Mouse (Mus musculus) frontal cortex, postnatal 25 days (tissue): Measurements from ENCODE around the gene Guca2b.

ENCODE experiments used
- DNase-seq, 2 experiments: peaks; one replicate each; pipeline ENCODE4 v3.0.0; 2022; ENCODE audit warnings: low spot score in 2 of 2

Gene Guca2b

DNA sequence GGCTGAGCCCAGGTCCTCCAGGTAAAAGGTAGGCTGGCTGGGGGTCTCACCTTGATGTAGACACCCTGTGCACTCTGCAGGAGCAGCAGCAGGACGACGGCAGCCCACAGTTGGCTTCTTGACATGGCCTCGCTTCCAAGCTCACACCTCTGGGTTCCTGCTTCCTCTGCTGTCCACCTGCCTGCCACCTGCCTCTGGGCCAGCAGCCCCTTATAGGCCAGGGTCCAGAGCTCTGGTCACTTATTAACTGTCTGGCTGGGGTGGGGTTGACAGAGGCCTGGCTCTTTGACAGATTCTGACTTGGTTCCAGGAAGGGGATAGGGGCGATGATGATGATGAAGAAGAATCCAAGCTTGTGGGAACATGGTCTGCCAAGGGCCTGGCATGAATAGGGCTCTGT is at the start of gene Guca2b:
TSS of gene Guca2b (minus strand) at position 224 of the 400 bp plus-strand sequence.
- no peak for DNase-seq

DNA sequence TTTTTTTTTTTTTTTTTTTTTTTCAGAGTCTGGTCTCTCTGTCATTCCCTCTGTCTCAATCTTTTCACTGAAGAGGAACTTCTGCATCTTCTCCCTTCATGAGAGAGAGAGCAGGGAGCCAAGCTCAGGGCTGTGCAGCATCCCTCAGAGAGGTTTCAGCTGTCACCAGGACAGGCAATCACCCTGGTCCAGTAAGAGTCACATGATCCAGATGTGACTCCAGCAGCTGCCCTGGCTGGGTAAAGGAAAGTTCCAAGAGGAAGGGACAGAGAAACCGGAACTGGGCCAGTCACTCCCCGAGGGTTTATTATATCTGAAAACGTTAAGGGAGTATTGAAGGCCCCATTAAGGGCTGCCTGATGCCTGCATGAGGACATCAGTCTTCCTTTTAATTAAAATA is 49.0 kb upstream of the Guca2b start:
- no peak for DNase-seq

DNA sequence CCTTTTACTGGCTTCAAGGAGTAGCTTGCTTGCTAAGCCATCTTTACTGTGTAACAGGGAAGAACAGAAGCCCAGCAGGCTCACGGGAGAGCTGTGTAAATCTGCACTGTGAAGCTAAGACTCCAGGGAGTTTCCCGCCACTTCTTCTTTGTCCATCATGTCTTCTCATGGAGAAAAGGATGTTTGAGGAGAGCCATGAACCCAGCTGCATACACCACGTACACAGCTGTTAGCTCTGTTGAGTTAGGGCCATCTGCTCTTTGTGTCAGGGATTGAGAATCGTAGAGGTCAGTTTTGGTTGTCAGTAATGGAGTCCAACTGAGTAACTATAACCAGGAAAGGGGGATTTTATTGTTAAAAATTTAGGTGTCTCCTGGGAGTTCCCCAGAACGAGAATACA is 48.6 kb upstream of the Guca2b start:
- no peak for DNase-seq

DNA sequence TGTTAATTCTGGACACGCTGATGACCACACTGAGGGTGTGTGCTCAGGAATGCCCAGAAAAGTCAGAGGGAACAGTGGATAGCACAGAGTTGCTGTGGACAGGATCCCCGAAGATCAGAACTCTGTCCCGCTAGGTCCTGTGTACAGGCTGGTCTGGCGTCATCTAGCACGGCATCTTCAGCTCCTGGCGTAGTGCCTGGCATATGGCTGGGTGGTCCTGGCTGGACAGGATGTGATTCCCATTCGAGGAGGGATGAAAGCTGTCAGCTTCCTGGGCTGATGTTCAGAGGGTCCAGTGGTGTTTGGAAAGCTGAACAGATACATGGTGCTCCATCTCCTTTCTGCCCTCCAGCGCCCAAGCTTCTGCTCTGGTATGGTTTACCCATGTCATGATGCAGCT is 45.2 kb upstream of the Guca2b start:
- DNase-seq: no peak

DNA sequence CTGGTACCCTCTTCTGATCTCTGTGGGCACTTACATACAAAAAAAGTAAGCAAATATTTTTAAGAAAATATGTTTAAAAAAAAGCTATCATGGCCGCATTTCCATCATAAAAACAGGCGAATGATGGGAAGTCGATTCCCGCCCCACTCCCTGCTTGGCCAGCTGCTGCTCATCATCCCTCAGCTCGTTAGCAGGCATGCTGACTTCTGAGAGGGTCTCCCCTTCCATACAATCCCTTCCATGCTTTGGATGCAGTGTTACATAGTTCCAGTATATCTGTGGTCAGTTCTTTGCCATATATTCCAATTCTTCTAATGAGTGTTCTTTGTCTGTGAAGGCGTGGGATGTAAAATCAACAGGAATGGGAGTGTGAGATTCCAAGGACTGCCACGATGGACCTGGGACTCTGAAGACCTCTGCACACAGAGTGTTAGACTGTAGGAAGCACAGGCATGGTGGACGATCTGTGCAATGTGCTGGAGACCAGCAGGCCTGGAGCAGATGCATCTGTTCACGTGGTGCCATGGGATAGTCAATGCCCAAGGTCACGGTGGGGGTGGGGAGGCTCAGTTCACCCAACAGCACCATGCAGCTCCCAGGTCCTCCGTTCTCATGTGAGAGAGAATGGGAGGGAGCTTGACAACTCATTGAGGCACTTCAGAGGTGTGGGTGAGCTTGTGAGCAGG is 42.7 kb upstream of the Guca2b start:
- DNase-seq: no peak

GRCm38 (mm10) chr4:119698339-119698738 is 39.6 kb upstream of the Guca2b start:
- no peak for DNase-seq

DNA sequence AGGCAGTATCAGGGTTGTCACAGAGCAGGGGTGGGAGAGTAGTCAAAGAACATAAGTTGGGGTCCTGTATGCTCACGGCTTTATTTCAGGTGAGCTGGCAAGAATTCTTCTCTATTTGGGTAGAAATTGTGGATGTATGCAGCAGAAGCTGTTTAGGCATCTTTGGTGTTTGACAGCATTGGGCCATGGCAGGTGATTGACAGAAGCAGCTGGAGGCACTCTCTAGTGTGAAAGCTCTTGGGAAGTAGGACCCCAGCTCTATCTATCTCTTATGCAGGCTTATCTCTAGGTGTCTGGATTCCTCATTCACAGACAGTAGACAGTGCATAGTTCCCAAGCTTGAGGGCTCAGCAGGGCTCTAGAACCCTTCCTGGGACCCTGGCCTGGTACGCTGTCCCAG is 27.0 kb upstream of the Guca2b start:
- no peak for DNase-seq

DNA sequence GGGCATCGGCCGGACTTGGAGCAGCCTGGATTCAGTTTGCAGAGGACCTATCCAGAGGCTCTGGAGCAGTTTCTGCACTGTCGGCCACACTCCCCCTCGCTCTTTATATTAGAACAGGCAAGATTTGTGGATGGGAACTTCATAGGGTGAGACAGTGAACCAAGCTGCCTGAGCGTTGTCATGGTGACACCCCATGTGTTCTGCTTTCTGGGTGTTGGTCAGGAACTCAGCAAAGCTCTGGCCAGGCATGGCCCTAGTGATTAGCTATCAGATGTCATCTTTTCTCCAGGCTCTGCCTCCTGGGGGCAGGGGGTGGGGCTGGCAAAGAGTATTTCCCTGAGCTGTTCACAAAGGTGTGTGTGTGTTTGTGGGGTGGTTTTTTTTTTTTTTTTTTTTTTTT is 23.8 kb upstream of the Guca2b start:
- no peak for DNase-seq

GRCm38 (mm10) chr4:119672685-119673084 is 13.9 kb upstream of the Guca2b start:
- no peak for DNase-seq

DNA sequence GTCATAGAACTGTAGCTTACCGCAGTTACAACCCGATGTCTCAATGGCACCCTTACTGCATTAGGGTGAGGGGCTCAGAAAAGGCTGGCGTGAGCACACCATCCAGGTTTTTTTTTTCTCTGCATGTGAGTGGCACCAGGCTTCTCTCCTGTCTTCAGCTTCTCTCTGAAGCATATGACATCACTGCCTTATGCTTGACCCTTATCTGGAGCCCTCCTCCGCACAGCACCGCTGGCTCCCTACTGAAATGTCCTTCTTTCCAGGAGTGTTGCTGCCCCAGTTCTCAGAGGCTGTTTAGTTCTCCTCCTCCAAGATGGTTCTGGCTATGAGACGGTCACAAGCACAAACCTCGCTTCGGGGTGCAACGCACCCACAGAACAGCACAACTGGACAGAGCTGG is 12.4 kb upstream of the Guca2b start:
- no peak for DNase-seq

DNA sequence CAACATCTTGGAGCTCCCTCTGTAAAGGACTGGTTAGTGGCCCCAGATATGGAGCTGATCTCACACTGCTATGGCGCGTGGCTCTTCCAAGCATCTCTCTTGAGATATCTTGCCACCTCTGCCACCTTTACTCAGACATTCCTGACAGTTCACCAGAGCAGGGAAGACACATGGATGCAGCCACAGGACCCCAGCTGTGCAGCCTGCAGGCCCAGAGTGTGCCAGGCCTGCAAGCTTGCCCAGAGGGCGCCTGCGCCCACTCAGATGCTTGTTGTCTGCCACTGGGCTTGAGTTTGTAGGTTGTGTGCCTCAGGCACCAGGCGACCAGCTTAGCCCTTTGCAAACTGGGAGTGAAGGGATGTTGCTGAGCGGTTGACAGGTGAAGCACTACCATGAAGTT is 12.0 kb upstream of the Guca2b start:
- DNase-seq: no peak

DNA sequence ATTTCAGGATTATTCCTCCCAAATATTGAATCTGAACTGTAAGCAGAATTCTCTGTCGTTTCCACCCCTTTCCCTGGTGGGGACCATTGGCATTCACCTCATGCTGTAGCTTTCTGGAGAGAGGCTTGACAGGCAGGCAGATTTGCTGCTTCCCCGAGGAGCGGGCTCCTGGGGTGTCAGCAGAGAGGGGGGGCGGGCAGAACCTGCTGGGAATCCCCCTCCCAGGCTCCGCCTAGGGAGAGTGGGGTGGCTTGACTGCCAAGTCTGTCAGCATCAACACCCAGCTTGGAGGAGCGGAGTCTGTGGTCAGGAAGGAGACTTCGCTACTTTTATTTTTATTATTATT is 11.4 kb upstream of the Guca2b start:
- DNase-seq: no peak

DNA sequence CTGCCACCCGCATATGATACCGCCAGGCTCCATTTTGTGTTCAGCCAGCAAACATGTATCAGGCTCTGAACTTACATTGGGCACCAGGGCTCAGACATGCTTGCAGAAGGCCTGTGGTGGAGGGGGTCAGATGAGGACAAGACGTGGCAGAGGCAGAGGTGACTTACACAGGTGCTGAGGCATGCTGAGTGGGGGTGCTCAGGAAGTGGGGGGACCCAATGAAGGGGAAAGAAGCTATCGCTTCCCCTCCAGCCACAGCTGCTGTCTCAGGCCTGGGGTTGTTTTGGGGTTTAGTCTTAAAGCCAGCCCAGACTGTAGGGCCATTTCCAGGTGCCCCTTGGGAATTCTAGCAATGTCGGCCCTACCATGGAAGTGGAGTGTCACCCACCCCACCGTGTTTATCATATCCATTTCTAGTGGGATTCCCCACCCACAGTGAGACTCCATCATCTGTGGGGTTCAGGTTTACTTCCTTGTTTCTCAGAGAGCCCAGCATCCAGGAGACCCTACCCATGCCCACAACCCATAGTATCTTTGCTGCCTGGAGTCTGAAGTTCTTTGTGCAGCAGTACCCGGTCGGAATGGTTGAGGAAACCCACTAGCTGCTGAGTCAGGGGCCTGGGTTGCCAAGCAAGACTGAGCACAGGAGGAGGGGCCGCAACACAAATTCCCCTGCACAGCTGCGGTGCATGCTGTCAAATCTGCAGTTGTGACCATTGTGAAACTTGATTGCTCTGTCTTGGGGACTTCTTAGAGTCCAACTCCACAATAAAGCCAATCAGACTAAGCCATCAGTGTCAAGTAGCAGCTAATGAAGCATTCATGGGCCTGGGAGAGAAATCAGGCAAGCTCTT is 10.8 kb upstream of the Guca2b start:
- no peak for DNase-seq

DNA sequence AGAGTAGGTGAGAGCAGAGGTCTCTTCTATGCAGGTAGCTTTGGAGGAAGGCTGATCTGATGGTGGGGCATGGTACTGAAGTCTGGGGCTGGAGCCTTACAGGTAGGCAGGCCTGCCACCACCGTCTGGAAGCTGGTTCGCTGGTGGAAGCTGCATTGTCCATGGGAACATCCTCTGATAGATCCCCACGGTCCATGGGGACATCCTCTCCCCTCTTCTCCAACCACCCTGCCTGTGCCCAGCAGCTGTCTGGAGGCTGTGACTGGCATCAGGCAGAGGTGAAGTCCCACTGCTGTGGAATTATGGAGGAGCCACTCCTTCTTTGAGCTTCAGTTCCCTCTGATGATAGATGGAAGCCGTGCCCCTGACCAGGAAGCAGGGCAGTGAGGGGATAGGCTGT is 9.8 kb upstream of the Guca2b start:
- no peak for DNase-seq

DNA sequence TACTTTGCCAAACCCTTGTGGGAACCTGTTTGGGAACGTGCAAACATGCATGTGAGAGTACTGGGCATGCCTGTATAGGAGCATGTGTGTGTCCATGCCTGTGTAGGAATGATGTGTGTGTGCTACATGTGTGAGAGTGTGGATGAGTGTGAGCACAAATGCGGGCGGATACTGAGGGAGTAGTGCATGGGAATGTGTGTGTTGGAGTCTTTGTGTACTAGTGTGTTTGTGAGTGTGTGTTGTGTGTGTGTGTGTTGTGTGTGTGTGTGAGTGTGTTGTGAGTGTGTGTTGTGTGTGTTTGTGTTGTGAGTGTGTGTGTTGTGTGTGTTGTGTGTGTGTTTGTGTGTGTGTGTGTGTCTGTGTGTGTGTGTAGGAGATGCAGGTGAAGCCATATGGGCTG is 9.4 kb upstream of the Guca2b start:
- DNase-seq: no peak

DNA sequence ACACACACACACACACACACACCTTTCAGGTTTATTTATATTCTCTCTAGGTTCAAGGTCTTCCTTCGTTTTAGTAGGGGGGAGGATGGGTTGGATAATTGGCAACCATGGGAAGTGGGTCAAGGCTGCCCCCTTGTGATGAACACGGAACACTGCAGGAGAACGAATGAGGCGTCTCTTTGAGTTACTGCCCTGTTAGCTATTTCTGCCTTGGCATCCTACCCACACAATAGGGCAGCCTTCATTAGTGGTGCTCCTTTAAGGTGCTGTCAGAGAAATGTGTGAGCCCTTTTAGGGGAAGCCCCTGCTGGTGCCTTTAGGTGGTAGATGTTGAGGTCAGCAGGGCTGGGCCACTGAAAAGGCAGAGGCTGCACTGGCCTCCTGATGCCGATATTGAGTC is 8.7 kb upstream of the Guca2b start:
- DNase-seq: no peak

GRCm38 (mm10) chr4:119666116-119666515 is 7.4 kb upstream of the Guca2b start:
- no peak for DNase-seq

GRCm38 (mm10) chr4:119665166-119665565 is 6.4 kb upstream of the Guca2b start:
- no peak for DNase-seq

DNA sequence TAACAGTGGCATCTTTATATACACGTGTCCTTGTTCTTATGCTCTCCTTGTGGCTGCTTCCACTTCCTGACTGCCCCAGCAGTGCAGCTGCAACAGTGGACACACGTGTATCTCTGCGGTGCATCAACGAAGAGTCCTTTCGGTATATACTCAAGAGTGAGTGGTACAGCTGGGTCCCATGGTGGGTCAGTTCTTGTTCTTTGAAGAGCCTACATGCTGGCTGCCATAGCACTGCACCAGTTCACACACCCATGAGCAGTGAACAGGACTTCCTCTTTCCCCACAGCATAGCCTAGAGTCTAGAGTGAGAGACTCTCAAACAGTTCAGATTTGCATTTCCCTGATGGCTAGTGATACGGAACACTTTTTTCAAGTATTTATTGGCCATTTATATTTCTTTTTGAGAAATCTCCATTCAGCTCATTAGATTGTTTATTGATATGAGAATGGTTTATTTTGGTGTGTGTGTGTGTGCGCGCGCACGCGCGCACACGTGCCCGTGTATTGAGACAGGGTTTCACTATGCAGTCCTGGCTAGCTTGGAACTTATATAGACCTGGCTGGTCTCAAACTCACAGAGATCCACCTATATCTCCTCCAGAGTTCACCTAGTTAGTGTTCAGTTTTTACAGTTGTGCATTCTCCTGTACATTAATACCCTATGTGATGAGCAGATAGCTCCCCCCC is 4.8 kb upstream of the Guca2b start:
- no peak for DNase-seq

DNA sequence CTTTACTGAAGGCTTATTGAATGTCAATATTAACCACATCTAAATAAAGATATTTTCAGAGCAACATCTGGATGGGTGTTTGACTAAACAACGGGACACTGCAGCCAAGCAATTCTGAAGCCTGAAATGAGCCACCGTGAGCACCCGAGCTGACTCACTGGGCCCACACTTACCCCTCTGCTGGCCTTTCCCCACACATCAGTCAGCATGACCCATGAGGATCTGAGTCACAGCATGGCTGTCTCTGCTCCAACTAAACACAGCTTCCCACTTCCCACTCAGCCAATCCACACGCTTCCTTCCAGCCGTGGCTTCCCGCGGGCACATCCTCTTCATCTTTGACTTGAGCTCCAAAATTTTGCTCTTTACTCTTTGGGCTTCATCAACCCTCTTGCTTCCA is 4.2 kb upstream of the Guca2b start:
- no peak for DNase-seq

- DNase-seq: no peak
Observed at GRCm38 (mm10) chr4:119662151-119662550, 3.4 kb upstream of the Guca2b start.

- DNase-seq: no peak
Observed at GRCm38 (mm10) chr4:119660007-119660406, 1.3 kb upstream of the Guca2b start.

DNA sequence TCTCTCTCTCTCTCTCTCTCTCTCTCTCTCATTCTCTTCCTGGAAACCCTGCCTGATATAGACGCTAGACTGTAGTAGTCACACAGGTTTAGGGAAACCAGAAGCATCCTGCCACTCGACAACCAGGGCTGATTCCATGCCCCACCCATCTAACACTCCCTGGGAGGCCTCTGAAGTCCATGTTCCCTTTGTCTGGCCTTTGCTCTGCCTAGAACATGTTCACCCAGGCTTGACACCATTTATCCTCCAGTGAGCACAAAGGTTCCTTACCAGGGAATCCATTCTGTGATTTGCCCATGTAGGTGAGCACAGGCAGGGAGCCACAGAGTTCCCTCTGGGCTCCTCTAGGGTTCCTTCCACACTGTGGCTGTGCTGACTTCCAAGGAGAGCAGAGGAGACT is 508 bp downstream of the Guca2b start:
- DNase-seq: no peak
